Mouse (Mus musculus) adrenal gland, adult 8-10 months (tissue): ENCODE results near the gene Prg3. TPM values are rescaled to one million over a fixed set of nuclear protein-coding genes. Genes with fewer than 3 reads are reported as not detected.

Experiments
- DNase-seq: peaks from one replicate; pipeline ENCODE4 v3.0.0; 2022
- total RNA-seq, 4 experiments: library from RNA; stranded (reverse); gene quantifications; 2 replicates each; pipeline ENCODE4 v1.2.4; 2022

Gene Prg3
- total RNA-seq, 4 experiments from 2014 or later, result not detected

GRCm38 (mm10) chr2:84996376-84996775 lies 8.4 kb downstream of the Prg3 start:
- DNase-seq, result no peak

GRCm38 (mm10) chr2:84999486-85000181 lies 11.6 kb downstream of the Prg3 start:
- DNase-seq, result no peak

GRCm38 (mm10) chr2:85001497-85001896 lies 13.5 kb downstream of the Prg3 start:
- no peak for DNase-seq

- no peak for DNase-seq
These were observed 14.6 kb downstream of the Prg3 start for GRCm38 (mm10) chr2:85002575-85002974.

- no peak for DNase-seq
These were observed 16.3 kb downstream of the Prg3 start for GRCm38 (mm10) chr2:85004341-85004740.

- DNase-seq, result no peak
These were observed 18.6 kb downstream of the Prg3 start for GRCm38 (mm10) chr2:85006600-85006999.

GRCm38 (mm10) chr2:85007729-85008128 lies 19.7 kb downstream of the Prg3 start:
- DNase-seq, result no peak

- no peak for DNase-seq
These were observed 21.2 kb downstream of the Prg3 start for GRCm38 (mm10) chr2:85009212-85009611.

- DNase-seq, result no peak
These were observed 24.0 kb downstream of the Prg3 start for GRCm38 (mm10) chr2:85011906-85012604.

- DNase-seq, result no peak
These were observed 24.7 kb downstream of the Prg3 start for GRCm38 (mm10) chr2:85012679-85013078.

GRCm38 (mm10) chr2:85013826-85014587 lies 26.0 kb downstream of the Prg3 start:
- no peak for DNase-seq

- DNase-seq, result no peak
These were observed 26.6 kb downstream of the Prg3 start for GRCm38 (mm10) chr2:85014588-85014982.

- DNase-seq, result no peak
These were observed 34.0 kb downstream of the Prg3 start for GRCm38 (mm10) chr2:85022043-85022442.

GRCm38 (mm10) chr2:85026178-85026577 lies 38.2 kb downstream of the Prg3 start:
- no peak for DNase-seq

GRCm38 (mm10) chr2:85027281-85027680 lies 39.3 kb downstream of the Prg3 start:
- DNase-seq, result no peak

GRCm38 (mm10) chr2:85029897-85030296 lies 41.9 kb downstream of the Prg3 start:
- no peak for DNase-seq

- no peak for DNase-seq
These were observed 43.0 kb downstream of the Prg3 start for GRCm38 (mm10) chr2:85030989-85031388.

GRCm38 (mm10) chr2:85033121-85033520 lies 45.1 kb downstream of the Prg3 start:
- DNase-seq, result no peak

- no peak for DNase-seq
These were observed 46.2 kb downstream of the Prg3 start for GRCm38 (mm10) chr2:85034169-85034568.

GRCm38 (mm10) chr2:85036507-85037046 lies 48.6 kb downstream of the Prg3 start:
- DNase-seq, result no peak

GRCm38 (mm10) chr2:85037047-85038026 lies 49.3 kb downstream of the Prg3 start, which contains the start of the genes Ssrp1 and P2rx3:
Gene Ssrp1, plus strand, starts transcription at chr2:85037234.
Gene P2rx3, minus strand, starts transcription at chr2:85037462.
- DNase-seq, result peak; percentile 84

GRCm38 (mm10) chr2:85038336-85038735 lies 50.3 kb downstream of the Prg3 start:
- no peak for DNase-seq
